Mouse (Mus musculus) gastrocnemius, postnatal 25 days (tissue): ENCODE results near the gene Lgr5. TPM values are rescaled to one million over a fixed set of nuclear protein-coding genes. Genes with fewer than 3 reads are reported as not detected.

Experiments
- DNase-seq: peaks from one replicate; pipeline ENCODE4 v3.0.0; 2022
- total RNA-seq, 2 experiments: library from RNA; stranded (reverse); gene quantifications; 1 replicate in 1 of 2; 2 replicates in 1 of 2; pipeline ENCODE4 v1.2.3; 2021

Lgr5 gene
- total RNA-seq, 2 experiments from 2014 or later: 0.35 TPM; not detected in 1

- DNase-seq: no peak
Measured at GRCm38 (mm10) chr10:115421976-115422375, 165.6 kb downstream of the Lgr5 start.

GRCm38 (mm10) chr10:115414056-115414455 lies 173.5 kb downstream of the Lgr5 start:
- DNase-seq: no peak

- DNase-seq: no peak
Measured at GRCm38 (mm10) chr10:115413496-115413895, 174.1 kb downstream of the Lgr5 start.

GRCm38 (mm10) chr10:115406393-115406792 lies 181.2 kb downstream of the Lgr5 start:
- peak; percentile 8 for DNase-seq

Other genes starting within 250 kb of the Lgr5 start
- 10 to 100 TPM in 1 of 2 experiments, 1 to 10 TPM in 1; 8.8 to 14.9 TPM for gene Tmem19, start 225.3 kb downstream of the Lgr5 start, total RNA-seq
- 1 to 10 TPM; 6.1 to 7.8 TPM for gene Thap2, start 203.3 kb downstream of the Lgr5 start, total RNA-seq
- gene Zfc3h1, start 202.8 kb downstream of the Lgr5 start, total RNA-seq: 10 to 100 TPM in 1 of 2 experiments, 1 to 10 TPM in 1; 9.4 to 11.0 TPM
- gene A930009A15Rik, start 17.8 kb downstream of the Lgr5 start, total RNA-seq: not detected
- gene Tspan8, start 229.1 kb upstream of the Lgr5 start, total RNA-seq: 10 to 100 TPM; 60.3 to 61.5 TPM